Mouse (Mus musculus) gastrocnemius, postnatal 4 days (tissue): ENCODE measurements around the gene Lipm. TPM values are rescaled to one million over a fixed set of nuclear protein-coding genes. Genes with fewer than 3 reads are reported as not detected.

ENCODE experiments used
- DNase-seq, 2 experiments: peaks; one replicate each; pipeline ENCODE4 v3.0.0; 2021 to 2022; ENCODE audit warnings: low spot score in 2 of 2, mixed read lengths in 2 of 2
- microRNA-seq: library from miRNA; unstranded; fragments of <30 nt; microRNA quantifications from one replicate; pipeline ENCODE4 v1.2.0, GENCODE M21; 2021
- total RNA-seq, 2 experiments: library from RNA; stranded (reverse); gene quantifications; 2 replicates each; pipeline ENCODE4 v1.2.3; 2021

Lipm gene
- total RNA-seq, 2 experiments from 2014 or later, result not detected

GRCm38 (mm10) chr19:34162693-34163092 lies 62.0 kb downstream of the Lipm start:
- DNase-seq, result no peak

GRCm38 (mm10) chr19:34165891-34166290 lies 65.2 kb downstream of the Lipm start, which contains the start of gene Ankrd22:
TSS of gene Ankrd22 (minus strand) at chr19:34166053.
- DNase-seq, result no peak

- DNase-seq, result no peak
These were observed 65.7 kb downstream of the Lipm start for GRCm38 (mm10) chr19:34166386-34166785.

GRCm38 (mm10) chr19:34167896-34168661 lies 67.3 kb downstream of the Lipm start:
- no peak for DNase-seq

GRCm38 (mm10) chr19:34169121-34169520 lies 68.4 kb downstream of the Lipm start:
- no peak for DNase-seq

GRCm38 (mm10) chr19:34171167-34171566 lies 70.4 kb downstream of the Lipm start:
- no peak for DNase-seq

Small RNAs within 50 kb of the gene (microRNA-seq; reads per million reads assigned to microRNA genes)
- not detected for gene Gm23334

Other genes with a start within 250 kb of the Lipm start
- not detected for gene Lipf, start 139.7 kb upstream of the Lipm start, total RNA-seq
- not detected for gene Lipk, start 92.6 kb upstream of the Lipm start, total RNA-seq
- gene Lipn, start 33.6 kb upstream of the Lipm start, total RNA-seq, result not detected
- not detected for gene Ankrd22, start 65.1 kb downstream of the Lipm start, total RNA-seq
- 1 to 10 TPM; 3.9 to 4.4 TPM for gene Stambpl1, start 91.3 kb downstream of the Lipm start, total RNA-seq
- 100 to 1,000 TPM; 375 to 430 TPM for gene Acta2, start 154.7 kb downstream of the Lipm start, total RNA-seq
- 1 to 10 TPM; 2.3 to 3.8 TPM for gene Fas, start 189.7 kb downstream of the Lipm start, total RNA-seq